Mouse (Mus musculus): ENCODE measurements at regions not wholly inside any gene's neighbourhood (a gene's known extent, or its start where the extent isn't known, plus 50 kb on each side); places are given as distances from the start of the nearest gene placed in this dataset.

GRCm38 (mm10) chr1:88816376-88816945, 114.4 kb upstream of the Arl4c start:
- H3K9me3 ChIP-seq: no peaks in the 10 kb centered on the region
- no peak for ATAC-seq (ENCODE audit: low FRiP score, low read depth)
- H3K4me1 ChIP-seq: peaks cover 11% of the 10 kb centered on the region
- H3K4me2 ChIP-seq (replicated peaks): no peak overlapping the region
- no peak overlapping the region for H3K9ac ChIP-seq
- no peak overlapping the region for H3K27ac ChIP-seq
- no peak overlapping the region for H3K4me3 ChIP-seq
- WGBS: 95% methylated on average over 9 of the region's 9 CpGs
- H3K27me3 ChIP-seq (replicated peaks): no peaks in the 10 kb centered on the region
- H3K36me3 ChIP-seq: no peaks in the 10 kb centered on the region

- no peak overlapping the region for H3K27ac ChIP-seq
- H3K27me3 ChIP-seq (replicated peaks): no peaks in the 10 kb centered on the region
- no peak for ATAC-seq (ENCODE audit: low FRiP score, low read depth)
- H3K4me1 ChIP-seq: no peaks in the 10 kb centered on the region
- no peak overlapping the region for H3K4me2 ChIP-seq (replicated peaks)
- H3K9me3 ChIP-seq: no peaks in the 10 kb centered on the region
- 83% methylated on average over 4 of the region's 4 CpGs for WGBS
- no peaks in the 10 kb centered on the region for H3K36me3 ChIP-seq
- no peak overlapping the region for H3K4me3 ChIP-seq
- H3K9ac ChIP-seq: no peak overlapping the region
These were observed 123.2 kb upstream of the Arl4c start for GRCm38 (mm10) chr1:88825215-88825614.

- ATAC-seq (ENCODE audit: low FRiP score, low read depth): peak; percentile 77
- no peaks in the 10 kb centered on the region for H3K27me3 ChIP-seq (replicated peaks)
- no peak overlapping the region for H3K9ac ChIP-seq
- WGBS: 16% methylated on average over 11 of the region's 11 CpGs
- H3K4me3 ChIP-seq: no peak overlapping the region
- H3K9me3 ChIP-seq: peaks cover 2% of the 10 kb centered on the region; the same call in 1 of the 2 replicates
- H3K27ac ChIP-seq: peak overlapping the region; percentile 75; the same call in 1 of the 2 replicates
- H3K4me2 ChIP-seq (replicated peaks): no peak overlapping the region
- peaks cover 29% of the 10 kb centered on the region for H3K4me1 ChIP-seq
- H3K36me3 ChIP-seq: no peaks in the 10 kb centered on the region
These were observed 136.7 kb upstream of the Arl4c start for GRCm38 (mm10) chr1:88838661-88839274.

GRCm38 (mm10) chr1:88839407-88839976, 137.5 kb upstream of the Arl4c start:
- 10% methylated on average over 3 of the region's 3 CpGs for WGBS
- Histone ChIP-seq H3K4me3 (no peak overlapping the region), H3K27me3 (replicated peaks) (no peaks in the 10 kb centered on the region), H3K4me2 (replicated peaks) (peak overlapping the region; percentile 24; the same call in 1 of the 2 replicates), H3K9ac (no peak overlapping the region), H3K4me1 (peaks cover 29% of the 10 kb centered on the region), H3K9me3 (peaks cover 6% of the 10 kb centered on the region; the same call in 1 of the 2 replicates), H3K36me3 (no peaks in the 10 kb centered on the region), H3K27ac (peak overlapping the region; percentile 75)
- peak; percentile 35; the same call in 1 of the 2 replicates for ATAC-seq (ENCODE audit: low FRiP score, low read depth)

- Histone ChIP-seq H3K27me3 (replicated peaks) (no peaks in the 10 kb centered on the region), H3K36me3 (no peaks in the 10 kb centered on the region), H3K9me3 (peaks cover 6% of the 10 kb centered on the region; the same call in 1 of the 2 replicates), H3K4me1 (peaks cover 29% of the 10 kb centered on the region), H3K4me3 (no peak overlapping the region), H3K4me2 (replicated peaks) (peak overlapping the region; percentile 24; the same call in 1 of the 2 replicates), H3K9ac (no peak overlapping the region), H3K27ac (peak overlapping the region; percentile 75)
- 10% methylated on average over 9 of the region's 9 CpGs for WGBS
- ATAC-seq (ENCODE audit: low FRiP score, low read depth): peak; percentile 85
These were observed 138.1 kb upstream of the Arl4c start for GRCm38 (mm10) chr1:88839977-88840628.

GRCm38 (mm10) chr1:88840991-88841592, 139.1 kb upstream of the Arl4c start:
- H3K4me3 ChIP-seq: no peak overlapping the region
- H3K27ac ChIP-seq: peak overlapping the region; percentile 75; the same call in 1 of the 2 replicates
- no peaks in the 10 kb centered on the region for H3K36me3 ChIP-seq
- no peak overlapping the region for H3K4me2 ChIP-seq (replicated peaks)
- no peak overlapping the region for H3K9ac ChIP-seq
- WGBS: 75% methylated on average over 8 of the region's 9 CpGs
- H3K27me3 ChIP-seq (replicated peaks): no peaks in the 10 kb centered on the region
- H3K4me1 ChIP-seq: peaks cover 29% of the 10 kb centered on the region
- H3K9me3 ChIP-seq: peaks cover 6% of the 10 kb centered on the region; the same call in 1 of the 2 replicates
- ATAC-seq (ENCODE audit: low FRiP score, low read depth): no peak

- WGBS: 11% methylated on average over 16 of the region's 16 CpGs
- peaks cover 4% of the 10 kb centered on the region; the same call in 1 of the 2 replicates for H3K9me3 ChIP-seq
- peaks cover 25% of the 10 kb centered on the region for H3K4me1 ChIP-seq
- H3K27ac ChIP-seq: peak overlapping the region; percentile 81
- no peak overlapping the region for H3K4me3 ChIP-seq
- no peaks in the 10 kb centered on the region for H3K27me3 ChIP-seq (replicated peaks)
- H3K36me3 ChIP-seq: no peaks in the 10 kb centered on the region
- peak overlapping the region; percentile 24; the same call in 1 of the 2 replicates for H3K4me2 ChIP-seq (replicated peaks)
- ATAC-seq (ENCODE audit: low FRiP score, low read depth): peak; percentile 92
- H3K9ac ChIP-seq: no peak overlapping the region
These were observed 145.5 kb upstream of the Arl4c start for GRCm38 (mm10) chr1:88847333-88848091.

- Histone ChIP-seq H3K4me2 (replicated peaks) (0 out of 2 replicates have a peak overlapping the region, but pooled peaks have one; percentile 24), H3K27me3 (replicated peaks) (no peaks in the 10 kb centered on the region), H3K36me3 (no peaks in the 10 kb centered on the region), H3K4me3 (no peak overlapping the region), H3K27ac (0 out of 2 replicates have a peak overlapping the region, but pooled peaks have one; percentile 46), H3K4me1 (peaks cover 25% of the 10 kb centered on the region), H3K9ac (no peak overlapping the region), H3K9me3 (peaks cover 4% of the 10 kb centered on the region; the same call in 1 of the 2 replicates)
- WGBS: 48% methylated on average over 8 of the region's 8 CpGs
- peak; percentile 72 for ATAC-seq (ENCODE audit: low FRiP score, low read depth)
These were observed 146.2 kb upstream of the Arl4c start for GRCm38 (mm10) chr1:88848246-88848645.

- Histone ChIP-seq H3K4me3 (no peak overlapping the region), H3K27me3 (replicated peaks) (no peaks in the 10 kb centered on the region), H3K9me3 (no peaks in the 10 kb centered on the region), H3K27ac (no peak overlapping the region), H3K4me2 (replicated peaks) (no peak overlapping the region), H3K9ac (no peak overlapping the region), H3K4me1 (peaks cover 25% of the 10 kb centered on the region), H3K36me3 (no peaks in the 10 kb centered on the region)
- WGBS: 89% methylated on average over 5 of the region's 5 CpGs
- no peak for ATAC-seq (ENCODE audit: low FRiP score, low read depth)
These were observed 147.4 kb upstream of the Arl4c start for GRCm38 (mm10) chr1:88849421-88849820.

GRCm38 (mm10) chr1:88851931-88852330, 149.9 kb upstream of the Arl4c start:
- no peak for ATAC-seq (ENCODE audit: low FRiP score, low read depth)
- H3K4me2 ChIP-seq (replicated peaks): no peak overlapping the region
- WGBS: 85% methylated on average over 5 of the region's 5 CpGs
- no peaks in the 10 kb centered on the region for H3K9me3 ChIP-seq
- H3K27me3 ChIP-seq (replicated peaks): no peaks in the 10 kb centered on the region
- no peak overlapping the region for H3K9ac ChIP-seq
- no peak overlapping the region for H3K4me3 ChIP-seq
- H3K36me3 ChIP-seq: no peaks in the 10 kb centered on the region
- no peak overlapping the region for H3K27ac ChIP-seq
- H3K4me1 ChIP-seq: peaks cover 18% of the 10 kb centered on the region

- WGBS: 67% methylated on average over 7 of the region's 7 CpGs
These were observed 159.0 kb upstream of the Arl4c start for GRCm38 (mm10) chr1:88860871-88861589.

More at GRCm38 (mm10) chr1:88860871-88861589, 159.0 kb upstream of the Arl4c start:
- ATAC-seq (ENCODE audit: low FRiP score, low read depth): no peak
- no peak overlapping the region for H3K4me3 ChIP-seq
- no peaks in the 10 kb centered on the region for H3K27me3 ChIP-seq (replicated peaks)
- H3K4me2 ChIP-seq (replicated peaks): no peak overlapping the region
- H3K9ac ChIP-seq: no peak overlapping the region
- no peak overlapping the region for H3K27ac ChIP-seq
- no peaks in the 10 kb centered on the region for H3K36me3 ChIP-seq
- H3K4me1 ChIP-seq: no peaks in the 10 kb centered on the region
- no peaks in the 10 kb centered on the region for H3K9me3 ChIP-seq
